Mouse (Mus musculus): ENCODE measurements around the gene Tubb2b. TPM values are rescaled to one million over a fixed set of nuclear protein-coding genes. Genes with fewer than 3 reads are reported as not detected.

The Tubb2b gene
- polyA plus RNA-seq, 1 experiment from 2014 or later, result 758 TPM

DNA sequence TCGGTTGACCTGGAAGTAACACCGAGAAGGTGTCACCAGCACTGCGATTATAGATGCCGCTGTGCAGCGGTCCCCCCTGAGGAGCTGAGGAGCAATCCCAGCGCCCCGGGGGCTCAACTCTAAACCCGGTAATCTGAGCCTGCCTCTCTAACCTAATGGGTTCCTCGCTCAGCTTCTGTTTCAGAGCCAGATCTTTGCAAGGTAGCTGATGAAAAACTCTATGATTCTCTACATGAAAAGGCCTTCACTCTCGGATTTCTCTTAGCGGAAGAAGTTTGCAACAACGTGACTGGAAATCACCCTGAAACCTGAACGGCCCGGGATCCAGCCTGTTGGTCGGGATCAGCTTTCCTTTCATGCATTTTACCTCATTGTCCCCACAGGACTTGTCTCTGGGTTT lies 2.0 kb upstream of the Tubb2b start:
- Histone ChIP-seq H3K27ac (replicated peaks; ENCODE audit: low read depth, low read length) (peak overlapping the region; percentile 98), H3K4me2 (ENCODE audit: low read length) (peak overlapping the region; percentile 88), H3K9ac (replicated peaks; ENCODE audit: low read length) (peak overlapping the region; percentile 76), H3K4me3 (replicated peaks; ENCODE audit: low read depth, low read length) (peak overlapping the region; percentile 93), H3K27me3 (ENCODE audit: control insufficient read depth, insufficient read depth, low read length) (no peaks in the 10 kb centered on the region), H3K9me3 (ENCODE audit: control insufficient read depth, low read length) (no peaks in the 10 kb centered on the region), H3K36me3 (ENCODE audit: control insufficient read depth, insufficient read depth, low read length) (peaks cover 12% of the 10 kb centered on the region), H3K4me1 (ENCODE audit: control insufficient read depth, insufficient read depth, low read length) (peaks cover 36% of the 10 kb centered on the region)
- under 1% methylated on average over 15 of the region's 15 CpGs for WGBS
- peak; percentile 76 for DNase-seq
- ATAC-seq (ENCODE audit: low FRiP score, low TSS enrichment), result no peak

DNA sequence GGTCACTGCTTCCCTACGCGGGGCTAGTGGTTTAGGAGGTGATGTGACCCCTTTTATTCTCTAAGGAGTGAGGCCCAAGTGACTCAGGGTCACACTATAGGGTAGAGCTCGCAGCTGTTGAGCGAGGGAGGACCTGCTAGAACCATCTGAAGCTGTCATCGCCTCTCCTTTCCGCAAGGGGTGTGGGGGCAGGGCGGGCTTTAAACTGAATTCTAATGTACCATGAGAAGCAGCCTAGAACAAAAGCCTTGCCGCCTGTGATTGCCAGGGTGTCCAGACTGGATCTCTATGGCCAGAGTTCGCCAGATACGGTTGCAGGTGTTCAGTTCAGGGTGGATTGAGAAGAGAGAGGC lies 1.4 kb upstream of the Tubb2b start:
- H3K27me3 ChIP-seq (ENCODE audit: control insufficient read depth, insufficient read depth, low read length), result no peaks in the 10 kb centered on the region
- peak overlapping the region; percentile 98 for H3K27ac ChIP-seq (replicated peaks; ENCODE audit: low read depth, low read length)
- H3K36me3 ChIP-seq (ENCODE audit: control insufficient read depth, insufficient read depth, low read length), result peaks cover 16% of the 10 kb centered on the region
- 0% methylated on average over 10 of the region's 10 CpGs for WGBS
- H3K4me1 ChIP-seq (ENCODE audit: control insufficient read depth, insufficient read depth, low read length), result peaks cover 30% of the 10 kb centered on the region
- H3K9me3 ChIP-seq (ENCODE audit: control insufficient read depth, low read length), result no peaks in the 10 kb centered on the region
- peak overlapping the region; percentile 93 for H3K4me3 ChIP-seq (replicated peaks; ENCODE audit: low read depth, low read length)
- H3K4me2 ChIP-seq (ENCODE audit: low read length), result peak overlapping the region; percentile 88
- peak overlapping the region; percentile 76 for H3K9ac ChIP-seq (replicated peaks; ENCODE audit: low read length)
- DNase-seq (peak; percentile 93), ATAC-seq (ENCODE audit: low FRiP score, low TSS enrichment) (peak; percentile 49)

- ATAC-seq (ENCODE audit: low FRiP score, low TSS enrichment) (peak; percentile 59), DNase-seq (peak; percentile 93)
- Histone ChIP-seq H3K27me3 (ENCODE audit: control insufficient read depth, insufficient read depth, low read length) (no peaks in the 10 kb centered on the region), H3K9me3 (ENCODE audit: control insufficient read depth, low read length) (no peaks in the 10 kb centered on the region), H3K4me1 (ENCODE audit: control insufficient read depth, insufficient read depth, low read length) (peaks cover 24% of the 10 kb centered on the region), H3K4me3 (replicated peaks; ENCODE audit: low read depth, low read length) (peak overlapping the region; percentile 93), H3K27ac (replicated peaks; ENCODE audit: low read depth, low read length) (peak overlapping the region; percentile 98), H3K36me3 (ENCODE audit: control insufficient read depth, insufficient read depth, low read length) (peaks cover 20% of the 10 kb centered on the region), H3K4me2 (ENCODE audit: low read length) (peak overlapping the region; percentile 88), H3K9ac (replicated peaks; ENCODE audit: low read length) (peak overlapping the region; percentile 76)
- under 1% methylated on average over 24 of the region's 24 CpGs for WGBS
These were observed 893 bp upstream of the Tubb2b start for GRCm38 (mm10) chr13:34131011-34131707.

- H3K27ac ChIP-seq (replicated peaks; ENCODE audit: low read depth, low read length), result peak overlapping the region; percentile 98
- H3K9ac ChIP-seq (replicated peaks; ENCODE audit: low read length), result peak overlapping the region; percentile 76
- H3K27me3 ChIP-seq (ENCODE audit: control insufficient read depth, insufficient read depth, low read length), result no peaks in the 10 kb centered on the region
- H3K4me3 ChIP-seq (replicated peaks; ENCODE audit: low read depth, low read length), result peak overlapping the region; percentile 93
- ATAC-seq (ENCODE audit: low FRiP score, low TSS enrichment) (peak; percentile 10), DNase-seq (peak; percentile 90)
- peak overlapping the region; percentile 88 for H3K4me2 ChIP-seq (ENCODE audit: low read length)
- peaks cover 32% of the 10 kb centered on the region for H3K36me3 ChIP-seq (ENCODE audit: control insufficient read depth, insufficient read depth, low read length)
- no peaks in the 10 kb centered on the region for H3K9me3 ChIP-seq (ENCODE audit: control insufficient read depth, low read length)
- peaks cover 23% of the 10 kb centered on the region for H3K4me1 ChIP-seq (ENCODE audit: control insufficient read depth, insufficient read depth, low read length)
- WGBS, result under 1% methylated on average over 31 of the region's 31 CpGs
These were observed 611 bp downstream of the Tubb2b start for GRCm38 (mm10) chr13:34129485-34130225.

GRCm38 (mm10) chr13:34128276-34129114 lies 1.8 kb downstream of the Tubb2b start:
- WGBS, result 13% methylated on average over 9 of the region's 9 CpGs
- Histone ChIP-seq H3K4me3 (replicated peaks; ENCODE audit: low read depth, low read length) (peak overlapping the region; percentile 93), H3K27me3 (ENCODE audit: control insufficient read depth, insufficient read depth, low read length) (no peaks in the 10 kb centered on the region), H3K9me3 (ENCODE audit: control insufficient read depth, low read length) (no peaks in the 10 kb centered on the region), H3K4me2 (ENCODE audit: low read length) (peak overlapping the region; percentile 88), H3K4me1 (ENCODE audit: control insufficient read depth, insufficient read depth, low read length) (peaks cover 28% of the 10 kb centered on the region), H3K9ac (replicated peaks; ENCODE audit: low read length) (peak overlapping the region; percentile 76), H3K36me3 (ENCODE audit: control insufficient read depth, insufficient read depth, low read length) (peaks cover 40% of the 10 kb centered on the region), H3K27ac (replicated peaks; ENCODE audit: low read depth, low read length) (peak overlapping the region; percentile 98)
- ATAC-seq (ENCODE audit: low FRiP score, low TSS enrichment) (no peak), DNase-seq (peak; percentile 60)

- H3K4me1 ChIP-seq (ENCODE audit: control insufficient read depth, insufficient read depth, low read length), result peaks cover 36% of the 10 kb centered on the region
- ATAC-seq (ENCODE audit: low FRiP score, low TSS enrichment) (no peak), DNase-seq (peak; percentile 34)
- no peaks in the 10 kb centered on the region for H3K27me3 ChIP-seq (ENCODE audit: control insufficient read depth, insufficient read depth, low read length)
- H3K4me3 ChIP-seq (replicated peaks; ENCODE audit: low read depth, low read length), result peak overlapping the region; percentile 50
- H3K4me2 ChIP-seq (ENCODE audit: low read length), result peak overlapping the region; percentile 99
- peaks cover 48% of the 10 kb centered on the region for H3K36me3 ChIP-seq (ENCODE audit: control insufficient read depth, insufficient read depth, low read length)
- WGBS, result 35% methylated on average over 4 of the region's 4 CpGs
- peak overlapping the region; percentile 67 for H3K9ac ChIP-seq (replicated peaks; ENCODE audit: low read length)
- H3K9me3 ChIP-seq (ENCODE audit: control insufficient read depth, low read length), result no peaks in the 10 kb centered on the region
- 0 out of 2 replicates have a peak overlapping the region, but pooled peaks have one; percentile 32 for H3K27ac ChIP-seq (replicated peaks; ENCODE audit: low read depth, low read length)
These were observed 4.6 kb downstream of the Tubb2b start for GRCm38 (mm10) chr13:34125711-34126110.

- Histone ChIP-seq H3K27ac (replicated peaks; ENCODE audit: low read depth, low read length) (no peak overlapping the region), H3K4me2 (ENCODE audit: low read length) (no peak overlapping the region), H3K4me3 (replicated peaks; ENCODE audit: low read depth, low read length) (no peak overlapping the region), H3K9ac (replicated peaks; ENCODE audit: low read length) (no peak overlapping the region), H3K4me1 (ENCODE audit: control insufficient read depth, insufficient read depth, low read length) (peaks cover 32% of the 10 kb centered on the region), H3K36me3 (ENCODE audit: control insufficient read depth, insufficient read depth, low read length) (peaks cover 23% of the 10 kb centered on the region), H3K9me3 (ENCODE audit: control insufficient read depth, low read length) (no peaks in the 10 kb centered on the region), H3K27me3 (ENCODE audit: control insufficient read depth, insufficient read depth, low read length) (no peaks in the 10 kb centered on the region)
- ATAC-seq (ENCODE audit: low FRiP score, low TSS enrichment) (no peak), DNase-seq (no peak)
- WGBS, result 97% methylated on average over 2 of the region's 2 CpGs
These were observed 9.7 kb downstream of the Tubb2b start for GRCm38 (mm10) chr13:34120536-34120935.

DNA sequence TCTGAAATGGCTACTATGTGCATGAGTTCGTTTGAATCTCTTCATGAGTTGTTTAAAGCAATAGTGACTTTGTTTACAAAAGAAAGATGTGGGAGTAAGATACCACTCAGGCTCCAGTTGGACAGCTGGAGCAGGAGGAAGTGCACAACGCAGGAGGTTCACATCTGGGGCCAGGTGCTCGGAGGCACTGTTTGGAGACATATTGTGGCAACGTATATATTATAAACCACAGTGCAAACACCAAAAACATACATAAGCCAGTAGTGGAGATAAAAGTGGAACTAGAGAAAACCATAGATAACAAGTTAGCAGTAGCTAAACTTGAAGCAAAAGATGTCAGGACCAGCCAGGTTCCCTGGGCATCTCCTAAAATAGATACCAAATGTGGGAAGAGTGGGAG lies 10.9 kb downstream of the Tubb2b start:
- H3K9me3 ChIP-seq (ENCODE audit: control insufficient read depth, low read length), result no peaks in the 10 kb centered on the region
- H3K4me3 ChIP-seq (replicated peaks; ENCODE audit: low read depth, low read length), result no peak overlapping the region
- ATAC-seq (ENCODE audit: low FRiP score, low TSS enrichment), result no peak
- H3K27ac ChIP-seq (replicated peaks; ENCODE audit: low read depth, low read length), result no peak overlapping the region
- H3K4me2 ChIP-seq (ENCODE audit: low read length), result no peak overlapping the region
- 88% methylated on average over 4 of the region's 4 CpGs for WGBS
- H3K9ac ChIP-seq (replicated peaks; ENCODE audit: low read length), result no peak overlapping the region
- peaks cover 20% of the 10 kb centered on the region for H3K4me1 ChIP-seq (ENCODE audit: control insufficient read depth, insufficient read depth, low read length)
- H3K27me3 ChIP-seq (ENCODE audit: control insufficient read depth, insufficient read depth, low read length), result no peaks in the 10 kb centered on the region
- peaks cover 14% of the 10 kb centered on the region for H3K36me3 ChIP-seq (ENCODE audit: control insufficient read depth, insufficient read depth, low read length)
- no peak for DNase-seq

Data from midbrain, embryonic 14.5 days (tissue).